Mouse (Mus musculus) heart, adult 2 months (tissue): ENCODE data around the gene Sult1a1.

Experiments used
- CTCF ChIP-seq: fragments of 200-600 bp; IDR thresholded peaks from 2 replicates; pipeline ENCODE4 v1.8.1; 2022; ENCODE audit warnings: antibody characterized with exemption, mild to moderate bottlenecking, moderate library complexity
- EP300 ChIP-seq: fragments of 200-500 bp; IDR thresholded peaks from 2 replicates; pipeline ENCODE4 v1.6.1; 2011; ENCODE audit warnings: low read depth, low read length, control low read depth; ENCODE audit not compliant: insufficient read depth
- POLR2A ChIP-seq: fragments of 200-500 bp; IDR thresholded peaks from 2 replicates; pipeline ENCODE4 v1.6.1; 2011; ENCODE audit warnings: mild to moderate bottlenecking, low read depth, low read length, control low read depth; ENCODE audit not compliant: insufficient read depth

DNA sequence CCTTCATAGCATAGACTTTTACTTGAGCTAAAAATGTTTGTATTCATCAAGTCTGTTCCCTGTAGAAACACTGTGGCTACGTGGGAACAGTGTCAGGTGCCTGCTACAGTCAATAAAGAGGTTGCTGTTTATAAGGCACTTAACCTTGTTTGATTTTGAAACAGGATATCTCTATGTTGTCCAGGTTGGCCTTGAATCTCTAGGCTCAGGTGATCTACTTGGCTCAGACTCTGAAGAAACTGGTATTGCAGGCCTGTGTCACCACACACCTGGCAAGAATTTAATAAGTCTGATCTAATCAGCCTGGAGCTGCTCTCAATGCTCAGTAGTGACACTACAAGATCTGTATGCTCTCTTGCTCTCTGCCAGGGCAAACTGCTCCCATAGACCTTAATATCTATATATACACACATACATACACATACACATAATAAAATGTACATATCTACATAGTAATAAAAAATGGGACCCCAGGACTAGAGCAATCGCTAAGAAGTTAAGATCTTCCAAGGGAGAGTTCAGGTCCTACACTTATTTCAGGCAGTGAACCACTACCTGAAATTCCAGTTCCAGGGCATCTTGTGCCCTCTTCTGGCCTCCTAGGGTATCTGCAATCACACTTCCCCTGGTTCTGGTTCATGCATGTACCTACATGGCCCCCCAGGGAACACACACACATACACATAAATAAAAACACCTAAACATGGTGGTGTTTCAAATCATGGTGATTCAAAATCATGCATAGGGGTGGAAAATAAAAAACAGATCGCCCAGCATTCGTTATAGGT is 39.3 kb downstream of the Sult1a1 start:
- 0 out of 2 replicates have a peak, but pooled peaks have one; percentile 21 for TF ChIP-seq EP300
- peak; percentile 83 for TF ChIP-seq CTCF
- no peak for TF ChIP-seq POLR2A
